Mouse (Mus musculus) limb, embryonic 11.5 days (tissue): Measurements from ENCODE around the gene Cks1b. TPM values are rescaled to one million over a fixed set of nuclear protein-coding genes. Genes with fewer than 3 reads are reported as not detected.
A peak's percentile ranks its signal among the peaks of the same experiment; 100 is the strongest.

Source experiments
- ATAC-seq: fragments of 200-750 bp; cut with Nextera tagmentation; 2 replicates; pipeline ENCODE4 v1.8.0; 2017; ENCODE audit warnings: low read depth; ENCODE audit not compliant: insufficient number of reproducible peaks, low FRiP score, low TSS enrichment
- DNase-seq: peaks from one replicate; pipeline ENCODE4 v3.0.0-alpha.2; 2015; ENCODE audit warnings: low spot score
- H3K27ac ChIP-seq: fragments of 300-500 bp; sonication (generic); replicated peaks from 2 replicates; pipeline ENCODE4 v1.5.1; 2014; ENCODE audit warnings: low read depth, mild to moderate bottlenecking, low read length
- H3K27me3 ChIP-seq: fragments of 300-500 bp; sonication (generic); 2 replicates; pipeline ENCODE4 v1.6.1; 2014; ENCODE audit warnings: mild to moderate bottlenecking, low read length, mixed read lengths; ENCODE audit not compliant: control insufficient read depth, insufficient read depth
- H3K36me3 ChIP-seq: fragments of 300-500 bp; sonication (generic); 2 replicates; pipeline ENCODE4 v1.6.1; 2014; ENCODE audit warnings: mild to moderate bottlenecking, low read length, moderate library complexity, mixed read lengths; ENCODE audit not compliant: control insufficient read depth, insufficient read depth
- H3K4me1 ChIP-seq: fragments of 300-500 bp; sonication (generic); 2 replicates; pipeline ENCODE4 v1.6.1; 2014; ENCODE audit warnings: low read length, mixed read lengths; ENCODE audit not compliant: control insufficient read depth, insufficient read depth
- H3K4me2 ChIP-seq: fragments of 300-500 bp; sonication (generic); 2 replicates; pipeline ENCODE4 v1.6.1; 2014; ENCODE audit warnings: low read depth, mild to moderate bottlenecking, moderate library complexity; ENCODE audit not compliant: severe bottlenecking
- H3K4me3 ChIP-seq: fragments of 300-500 bp; sonication (generic); 2 replicates; pipeline ENCODE4 v1.5.1; 2014; ENCODE audit warnings: low read depth, low read length
- H3K9ac ChIP-seq: fragments of 300-500 bp; sonication (generic); 2 replicates; pipeline ENCODE4 v1.6.1; 2014; ENCODE audit warnings: mild to moderate bottlenecking, low read length
- H3K9me3 ChIP-seq: fragments of 300-500 bp; sonication (generic); 2 replicates; pipeline ENCODE4 v1.6.1; 2016; ENCODE audit warnings: low read length; ENCODE audit not compliant: control insufficient read depth
- WGBS: fragments of 180-500 bp; shearing (Covaris S2); extraction: QIAGEN DNeasy Blood & Tissue Kit; methylation state at CpG from one replicate; pipeline ENCODE4 v1.1.7; 2014; 5-methylcytosine and 5-hydroxymethylcytosine counted together
- polyA plus RNA-seq: library from polyadenylated mRNA; unstranded; fragments of >200 nt; fragmentation: Nextera tagmentation; extraction: Ambion mirVana; gene quantifications from 2 replicates; pipeline ENCODE4 v1.2.1, GENCODE M21; 2014

The Cks1b gene
- polyA plus RNA-seq, 1 experiment from 2014 or later: 797 TPM

DNA sequence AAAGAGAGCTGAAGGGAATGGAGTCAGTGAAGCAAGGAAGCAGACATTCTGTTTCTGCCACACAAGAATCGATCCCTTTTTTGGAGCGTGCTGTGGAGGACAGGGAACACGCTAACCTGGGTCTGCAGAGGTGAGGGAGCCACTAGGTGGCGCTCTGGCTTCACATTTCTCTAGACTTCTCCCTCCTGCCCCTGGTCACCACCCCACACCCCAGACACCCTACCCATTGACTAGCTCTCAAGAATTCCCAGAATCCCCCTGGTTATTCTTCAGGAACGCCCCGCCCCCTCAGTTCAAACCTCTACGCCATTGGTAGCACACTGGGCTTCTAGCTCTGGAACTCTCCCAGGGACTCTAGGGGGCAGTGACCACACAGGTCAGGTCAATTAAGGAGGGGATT, 31.4 kb upstream of the Cks1b start:
- DNase-seq: peak; percentile 77
- Histone ChIP-seq H3K36me3 (0 out of 2 replicates have a peak, but pooled peaks cover 3% of the 10 kb centered on the region), H3K9me3 (no peaks in the 10 kb centered on the region), H3K9ac (no peak overlapping the region), H3K27ac (no peak overlapping the region), H3K4me1 (no peaks in the 10 kb centered on the region), H3K4me2 (no peak overlapping the region), H3K4me3 (no peak overlapping the region), H3K27me3 (no peaks in the 10 kb centered on the region)
- no peak; the same call in 1 of the 2 replicates for ATAC-seq
- 58% methylated on average over 7 of the region's 7 CpGs for WGBS

GRCm38 (mm10) chr3:89448720-89449537, 30.7 kb upstream of the Cks1b start:
- Histone ChIP-seq H3K36me3 (0 out of 2 replicates have a peak, but pooled peaks cover 3% of the 10 kb centered on the region), H3K27ac (no peak overlapping the region)

GRCm38 (mm10) chr3:89440691-89441090, 22.5 kb upstream of the Cks1b start:
- H3K9me3 ChIP-seq: no peaks in the 10 kb centered on the region
- ATAC-seq: no peak
- H3K4me2 ChIP-seq: no peak overlapping the region
- no peak overlapping the region for H3K27ac ChIP-seq
- no peak overlapping the region for H3K4me3 ChIP-seq
- H3K4me1 ChIP-seq: peaks cover 8% of the 10 kb centered on the region
- 96% methylated on average over 2 of the region's 2 CpGs for WGBS
- H3K9ac ChIP-seq: no peak overlapping the region
- H3K27me3 ChIP-seq: no peaks in the 10 kb centered on the region
- no peak for DNase-seq
- H3K36me3 ChIP-seq: peaks cover 7% of the 10 kb centered on the region; the same call in 1 of the 2 replicates

More at GRCm38 (mm10) chr3:89448720-89449537, 30.7 kb upstream of the Cks1b start:
- no peaks in the 10 kb centered on the region for H3K4me1 ChIP-seq
- no peaks in the 10 kb centered on the region for H3K27me3 ChIP-seq
- no peak overlapping the region for H3K4me2 ChIP-seq
- H3K9ac ChIP-seq: no peak overlapping the region
- no peak for ATAC-seq
- no peaks in the 10 kb centered on the region for H3K9me3 ChIP-seq
- DNase-seq: no peak
- no peak overlapping the region for H3K4me3 ChIP-seq
- whole genome bisulfite sequencing: 74% methylated on average over 13 of the region's 13 CpGs

- H3K27me3 ChIP-seq: no peaks in the 10 kb centered on the region
- ATAC-seq (no peak), DNase-seq (peak; percentile 46)
- peak overlapping the region; percentile 28; the same call in 1 of the 2 replicates for H3K9ac ChIP-seq
- H3K4me2 ChIP-seq: peak overlapping the region; percentile 53
- peaks cover 8% of the 10 kb centered on the region for H3K4me1 ChIP-seq
- H3K9me3 ChIP-seq: no peaks in the 10 kb centered on the region
- WGBS: 34% methylated on average over 5 of the region's 5 CpGs
- H3K27ac ChIP-seq: 0 out of 2 replicates have a peak overlapping the region, but pooled peaks have one; percentile 0
- peaks cover 8% of the 10 kb centered on the region; the same call in 1 of the 2 replicates for H3K36me3 ChIP-seq
- H3K4me3 ChIP-seq: peak overlapping the region; percentile 44
These were observed 19.1 kb upstream of the Cks1b start for GRCm38 (mm10) chr3:89437269-89437668.

DNA sequence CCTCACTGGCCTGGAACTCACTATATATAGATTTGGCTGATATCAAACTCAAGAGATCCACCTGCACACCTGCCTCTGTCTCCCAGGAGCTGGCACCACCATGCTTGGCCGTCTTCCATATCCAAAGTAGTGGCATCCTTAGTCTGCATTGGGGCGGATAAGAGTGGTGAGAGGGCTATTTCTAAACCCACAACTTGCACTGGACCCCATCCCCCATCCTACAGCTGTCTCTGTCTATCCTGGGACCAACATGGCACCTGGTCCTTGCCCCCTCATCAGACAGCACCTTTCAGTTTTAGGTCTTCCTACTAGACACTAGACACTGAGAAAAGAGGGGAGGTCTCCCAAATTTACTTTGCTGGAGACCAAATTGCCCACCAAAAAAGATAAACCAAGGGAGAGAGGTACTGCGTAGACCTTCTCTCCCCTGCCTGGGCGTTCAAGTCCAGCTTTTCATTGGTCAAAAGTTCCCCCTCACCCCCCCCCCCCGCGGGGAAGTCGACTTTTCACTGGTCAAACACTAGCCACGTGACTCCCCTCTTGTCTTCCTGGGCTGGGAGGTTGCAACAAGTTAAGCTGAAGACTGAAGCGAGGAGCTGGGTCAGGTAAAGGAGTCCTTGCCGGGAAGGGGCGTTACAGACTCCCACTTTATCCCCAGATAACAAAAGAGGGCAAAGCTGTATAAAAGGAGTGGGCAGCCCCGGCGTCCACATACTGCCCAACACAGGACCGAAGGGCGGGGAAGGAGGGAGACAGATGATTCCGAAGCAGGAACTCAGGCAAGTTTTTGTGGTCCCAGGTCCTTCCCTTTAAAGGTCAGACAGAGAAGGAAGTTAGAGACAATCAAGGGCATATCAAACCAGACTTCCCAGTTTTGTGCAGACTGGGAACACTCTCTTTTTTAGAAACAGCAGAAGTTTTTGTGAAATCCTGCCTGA, 18.3 kb upstream of the Cks1b start, which contains the start of gene Pbxip1:
Gene Pbxip1 (plus strand): TSS at position 531 of the 938 bp plus-strand sequence.
- Histone ChIP-seq H3K9me3 (no peaks in the 10 kb centered on the region), H3K4me2 (peak within 1 kb of the TSS; percentile 53), H3K27ac (0 out of 2 replicates have a peak within 1 kb of the TSS, but pooled peaks have one; percentile 0), H3K36me3 (peaks cover 8% of the 10 kb centered on the region; the same call in 1 of the 2 replicates), H3K4me1 (peaks cover 9% of the 10 kb centered on the region), H3K27me3 (no peaks in the 10 kb centered on the region), H3K9ac (peak within 1 kb of the TSS; percentile 55; the same call in 1 of the 2 replicates), H3K4me3 (peak within 1 kb of the TSS; percentile 44)
- peak; percentile 77 for DNase-seq
- ATAC-seq: peak; percentile 82
- 6% methylated on average over 16 of the region's 16 CpGs for WGBS

- H3K4me2 ChIP-seq: no peak overlapping the region
- H3K9me3 ChIP-seq: no peaks in the 10 kb centered on the region
- no peak overlapping the region for H3K4me3 ChIP-seq
- no peak overlapping the region for H3K9ac ChIP-seq
- H3K36me3 ChIP-seq: peaks cover 8% of the 10 kb centered on the region; the same call in 1 of the 2 replicates
- ATAC-seq (no peak), DNase-seq (no peak)
- H3K27ac ChIP-seq: no peak overlapping the region; the same call in 1 of the 2 replicates
- no peaks in the 10 kb centered on the region for H3K27me3 ChIP-seq
- WGBS: 77% methylated on average over 7 of the region's 7 CpGs
- H3K4me1 ChIP-seq: peaks cover 15% of the 10 kb centered on the region
These were observed 16.9 kb upstream of the Cks1b start for GRCm38 (mm10) chr3:89435041-89435440.

DNA sequence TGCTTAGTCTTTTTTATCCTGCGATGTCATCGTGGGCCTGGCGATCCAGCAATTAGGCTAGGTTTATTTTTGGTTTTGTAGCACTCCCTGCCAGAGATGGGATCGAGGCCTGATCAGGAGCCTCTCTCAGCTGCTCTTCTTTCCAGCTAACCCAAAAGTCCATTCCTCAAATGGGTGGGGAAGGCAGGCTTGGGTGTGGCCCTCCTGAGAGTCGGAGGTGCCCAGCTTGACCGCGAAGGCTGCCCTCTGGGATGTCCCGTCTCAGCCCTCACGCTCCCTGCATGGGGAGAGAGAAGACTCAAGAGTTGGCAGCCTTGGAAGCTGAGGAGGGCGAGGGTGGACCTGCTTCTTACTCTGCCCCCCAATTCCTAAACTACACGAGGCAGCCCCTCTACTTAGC, 16.3 kb upstream of the Cks1b start:
- Histone ChIP-seq H3K4me2 (no peak overlapping the region), H3K27ac (no peak overlapping the region; the same call in 1 of the 2 replicates), H3K27me3 (no peaks in the 10 kb centered on the region), H3K4me1 (peaks cover 15% of the 10 kb centered on the region), H3K36me3 (peaks cover 6% of the 10 kb centered on the region; the same call in 1 of the 2 replicates), H3K9ac (no peak overlapping the region), H3K9me3 (no peaks in the 10 kb centered on the region), H3K4me3 (no peak overlapping the region)
- DNase-seq (no peak), ATAC-seq (no peak)
- 91% methylated on average over 11 of the region's 11 CpGs for WGBS

DNA sequence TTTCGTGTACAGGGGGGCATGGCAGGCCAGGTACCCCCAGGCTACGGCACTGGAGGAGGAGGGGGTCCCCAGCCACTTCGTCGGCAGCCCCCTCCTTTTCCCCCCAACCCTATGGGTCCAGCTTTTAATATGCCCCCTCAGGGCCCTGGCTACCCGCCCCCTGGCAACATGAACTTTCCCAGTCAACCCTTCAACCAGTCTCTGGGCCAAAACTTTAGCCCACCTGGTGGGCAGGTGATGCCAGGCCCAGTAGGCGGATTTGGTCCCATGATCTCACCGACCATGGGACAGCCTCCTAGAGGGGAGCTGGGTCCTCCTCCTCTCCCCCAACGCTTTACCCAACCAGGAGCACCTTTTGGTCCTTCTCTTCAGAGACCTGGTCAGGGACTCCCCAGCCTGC, 14.4 kb upstream of the Cks1b start:
- no peak overlapping the region for H3K4me3 ChIP-seq
- DNase-seq (no peak), ATAC-seq (no peak)
- no peak overlapping the region for H3K9ac ChIP-seq
- no peaks in the 10 kb centered on the region for H3K27me3 ChIP-seq
- H3K4me1 ChIP-seq: peaks cover 15% of the 10 kb centered on the region
- H3K36me3 ChIP-seq: peaks cover 6% of the 10 kb centered on the region; the same call in 1 of the 2 replicates
- 93% methylated on average over 8 of the region's 8 CpGs for WGBS
- no peaks in the 10 kb centered on the region for H3K9me3 ChIP-seq
- H3K4me2 ChIP-seq: no peak overlapping the region
- no peak overlapping the region for H3K27ac ChIP-seq
